Mouse (Mus musculus) WW6 (cell line): Measurements from ENCODE around the gene Ass1.

ENCODE experiments used
- DNase-seq: peaks from one replicate; pipeline ENCODE4 v3.0.0-alpha.2; 2013; ENCODE audit warnings: low read depth, low spot score

Gene Ass1

DNA sequence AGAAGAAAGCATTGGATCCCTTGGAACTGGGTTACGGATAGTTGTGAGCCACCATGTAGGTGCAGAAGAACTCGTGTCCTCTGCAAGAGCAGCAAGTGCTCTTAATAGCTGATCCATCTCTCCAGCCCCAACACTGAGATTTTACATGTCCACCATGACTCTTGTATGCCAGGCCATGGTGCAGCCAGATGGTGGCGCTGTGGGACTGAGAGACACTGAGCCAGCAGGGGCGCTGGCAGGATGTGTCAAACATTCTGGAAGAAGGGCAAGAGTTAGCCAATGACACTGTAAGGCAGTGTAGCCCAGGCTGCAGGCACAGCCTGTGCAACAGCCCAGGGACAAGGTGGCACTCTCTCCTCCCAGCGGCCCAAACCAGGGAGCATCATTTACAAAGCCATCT lies 14.2 kb downstream of the Ass1 start:
- DNase-seq = peak; percentile 55

DNA sequence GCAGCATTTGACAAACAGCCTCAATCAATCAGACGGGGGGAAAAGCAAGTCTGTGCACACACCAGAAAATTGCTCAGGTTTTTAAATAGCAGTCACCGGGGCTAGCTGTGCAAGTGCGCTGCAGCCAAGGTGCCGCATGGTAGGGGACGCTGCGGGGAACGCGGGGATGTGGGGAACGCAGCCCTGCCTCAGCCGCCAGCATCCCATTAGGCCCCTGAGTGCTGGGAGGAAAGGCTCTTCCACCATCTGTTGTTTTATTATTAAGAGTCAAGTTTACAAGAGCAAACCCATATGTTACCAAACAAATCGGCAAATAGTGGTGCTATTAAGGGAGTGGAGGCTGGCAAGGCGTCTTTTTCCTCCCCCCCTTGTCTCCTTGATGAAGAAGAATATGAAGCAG lies 19.2 kb downstream of the Ass1 start:
- no peak for DNase-seq

DNA sequence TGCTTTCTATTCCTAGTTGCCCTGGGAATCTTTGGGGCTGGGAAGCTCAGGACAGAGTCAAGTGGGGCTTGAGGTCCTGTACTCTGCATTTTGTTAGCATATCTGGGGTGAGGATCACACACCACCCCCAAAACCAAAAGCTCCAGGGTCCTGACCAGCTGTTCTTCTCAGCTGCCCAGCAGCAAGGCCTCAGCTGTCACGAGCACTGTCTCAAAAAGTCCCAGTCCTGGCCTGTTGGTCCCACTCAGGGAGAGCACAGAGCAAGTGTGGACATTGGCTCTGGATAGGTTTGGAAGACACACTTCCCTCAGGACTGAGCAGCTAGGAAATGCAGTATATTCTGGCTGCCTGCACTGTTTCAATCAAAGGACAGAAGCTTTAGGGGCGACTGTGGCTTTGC lies 20.5 kb downstream of the Ass1 start:
- no peak for DNase-seq

DNA sequence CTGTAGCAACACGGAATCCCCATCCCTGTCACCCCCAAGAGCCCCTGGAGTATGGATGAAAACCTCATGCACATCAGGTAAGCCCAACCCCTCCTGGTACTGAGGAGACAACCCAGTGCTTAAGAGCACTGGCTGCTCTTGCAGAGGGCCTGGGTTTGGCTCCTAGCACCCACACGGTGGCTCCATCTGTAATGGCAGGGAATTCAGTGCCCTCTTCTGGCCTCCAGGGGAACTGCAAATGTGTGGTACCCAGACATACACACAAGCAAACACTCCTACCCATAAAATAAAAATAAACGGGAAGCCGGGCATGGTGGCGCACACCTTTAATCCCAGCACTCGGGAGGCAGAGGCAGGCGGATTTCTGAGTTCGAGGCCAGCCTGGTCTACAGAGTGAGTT lies 22.3 kb downstream of the Ass1 start:
- no peak for DNase-seq

DNA sequence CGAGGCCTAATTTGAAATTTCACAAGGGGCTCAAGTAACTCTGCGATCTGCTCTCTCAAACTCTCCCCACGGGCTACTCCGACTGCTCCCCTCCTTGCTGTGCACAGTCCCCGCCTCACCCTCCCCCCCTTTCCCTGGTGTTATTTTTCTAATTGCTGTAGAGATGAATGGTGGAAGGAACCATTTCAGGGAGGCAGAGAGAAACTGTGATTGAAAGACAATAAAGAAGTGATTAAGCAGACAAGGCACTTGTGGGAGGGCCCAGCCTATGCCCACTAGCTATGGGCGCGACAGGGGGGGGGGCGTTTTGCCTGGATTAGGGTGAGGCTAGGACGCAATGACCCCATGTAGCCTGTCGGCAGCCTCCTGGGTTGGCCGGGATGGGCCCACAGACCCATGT lies 23.2 kb downstream of the Ass1 start:
- no peak for DNase-seq

DNA sequence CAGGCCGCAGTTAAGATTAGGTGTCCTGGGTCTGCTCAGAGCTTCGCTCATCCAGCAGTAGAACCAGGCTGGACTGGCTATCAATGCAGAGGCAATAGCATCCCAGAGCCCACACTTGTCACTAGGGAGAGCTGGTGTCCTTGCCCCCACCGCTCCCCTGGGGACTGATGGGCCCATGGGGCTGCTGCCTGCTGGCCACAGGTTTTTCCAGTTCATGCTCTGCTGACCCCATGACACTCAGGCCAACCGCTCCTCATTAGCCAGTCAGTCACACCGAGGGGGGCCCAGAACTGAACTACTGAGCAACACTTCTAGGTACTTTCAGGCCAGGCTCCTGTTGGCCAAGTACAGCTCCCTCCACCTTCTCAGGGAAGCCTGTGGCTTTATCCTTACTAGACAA lies 24.3 kb downstream of the Ass1 start:
- no peak for DNase-seq

DNA sequence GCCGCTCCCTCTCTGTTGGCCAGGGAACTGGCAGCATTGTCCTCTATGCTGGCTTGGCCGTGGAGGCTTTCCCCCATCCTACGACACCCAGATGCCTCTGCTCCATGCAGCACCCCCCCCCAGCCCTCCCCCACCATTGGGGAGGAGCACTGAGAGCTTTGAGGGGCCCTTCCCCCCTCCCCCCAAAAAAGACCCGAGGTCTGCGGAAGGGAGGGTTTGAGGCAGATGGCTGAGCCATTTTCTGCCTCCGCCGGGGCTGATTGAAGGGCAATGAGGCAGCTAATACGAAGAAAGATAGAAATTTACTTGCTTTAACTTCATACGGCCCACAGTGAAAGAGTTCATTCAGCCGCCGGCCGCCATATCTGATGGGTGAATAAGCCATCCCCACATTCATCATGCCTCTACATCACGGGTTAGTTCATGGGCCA lies 25.1 kb downstream of the Ass1 start:
- DNase-seq = no peak

DNA sequence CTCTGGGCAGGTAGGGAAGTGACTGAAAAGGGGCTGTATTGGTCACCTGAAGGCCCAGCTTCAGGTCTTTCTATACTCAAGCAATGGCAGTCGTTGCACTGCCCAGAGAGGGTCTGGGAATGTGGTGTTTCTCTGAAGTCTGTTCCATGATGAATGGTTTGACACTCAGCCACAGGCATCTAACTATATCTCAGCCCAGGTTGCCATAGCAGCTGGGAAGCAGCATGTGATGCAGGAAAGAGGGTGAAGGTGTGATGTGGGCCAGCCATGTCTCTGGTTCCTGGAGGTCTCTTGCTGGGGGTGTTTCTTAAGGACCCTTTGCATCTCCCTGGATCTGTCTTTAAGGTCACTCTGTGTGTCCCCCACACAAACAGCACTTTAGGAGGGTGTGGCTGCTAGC lies 26.1 kb downstream of the Ass1 start:
- DNase-seq = no peak

DNA sequence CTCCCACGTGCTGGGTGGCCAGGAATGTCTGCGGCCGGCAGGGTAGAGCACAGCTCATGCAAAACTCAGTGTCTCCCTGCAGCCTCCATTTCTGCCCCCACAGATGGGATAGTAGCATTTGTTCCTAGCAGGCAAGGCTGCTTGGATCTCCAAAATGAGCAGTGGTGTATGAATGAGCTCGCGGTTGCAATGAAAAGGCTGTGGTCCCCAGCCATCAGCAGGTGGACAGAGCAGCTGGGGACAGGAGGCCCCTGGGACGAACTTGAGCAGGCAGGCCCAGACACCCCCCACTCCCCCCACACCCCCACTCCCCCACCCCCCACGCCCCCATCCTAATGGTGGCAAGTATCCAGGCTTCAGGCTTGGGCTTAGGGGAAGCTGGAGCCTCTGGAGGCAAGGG lies 27.1 kb downstream of the Ass1 start:
- no peak for DNase-seq

DNA sequence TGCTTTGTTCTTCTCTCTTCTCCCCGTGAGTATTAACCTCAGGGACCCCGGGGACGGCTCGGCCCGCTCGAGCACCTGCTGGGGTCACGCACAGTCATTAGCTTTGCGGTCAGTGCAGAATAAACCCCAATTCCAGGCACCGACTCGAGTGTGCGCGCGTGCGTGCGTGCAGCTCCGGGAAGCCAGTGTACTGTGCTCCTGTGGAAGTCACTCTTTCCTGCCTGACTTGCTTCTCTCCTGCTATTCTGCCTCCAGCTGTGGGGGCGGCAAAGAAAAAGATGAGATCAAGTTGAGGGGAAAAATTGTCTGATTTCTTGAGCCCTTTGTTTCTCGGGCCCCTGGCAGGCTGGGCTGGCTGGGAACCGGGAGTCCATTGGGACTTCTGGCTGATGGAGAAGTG lies 27.6 kb downstream of the Ass1 start:
- DNase-seq = no peak

DNA sequence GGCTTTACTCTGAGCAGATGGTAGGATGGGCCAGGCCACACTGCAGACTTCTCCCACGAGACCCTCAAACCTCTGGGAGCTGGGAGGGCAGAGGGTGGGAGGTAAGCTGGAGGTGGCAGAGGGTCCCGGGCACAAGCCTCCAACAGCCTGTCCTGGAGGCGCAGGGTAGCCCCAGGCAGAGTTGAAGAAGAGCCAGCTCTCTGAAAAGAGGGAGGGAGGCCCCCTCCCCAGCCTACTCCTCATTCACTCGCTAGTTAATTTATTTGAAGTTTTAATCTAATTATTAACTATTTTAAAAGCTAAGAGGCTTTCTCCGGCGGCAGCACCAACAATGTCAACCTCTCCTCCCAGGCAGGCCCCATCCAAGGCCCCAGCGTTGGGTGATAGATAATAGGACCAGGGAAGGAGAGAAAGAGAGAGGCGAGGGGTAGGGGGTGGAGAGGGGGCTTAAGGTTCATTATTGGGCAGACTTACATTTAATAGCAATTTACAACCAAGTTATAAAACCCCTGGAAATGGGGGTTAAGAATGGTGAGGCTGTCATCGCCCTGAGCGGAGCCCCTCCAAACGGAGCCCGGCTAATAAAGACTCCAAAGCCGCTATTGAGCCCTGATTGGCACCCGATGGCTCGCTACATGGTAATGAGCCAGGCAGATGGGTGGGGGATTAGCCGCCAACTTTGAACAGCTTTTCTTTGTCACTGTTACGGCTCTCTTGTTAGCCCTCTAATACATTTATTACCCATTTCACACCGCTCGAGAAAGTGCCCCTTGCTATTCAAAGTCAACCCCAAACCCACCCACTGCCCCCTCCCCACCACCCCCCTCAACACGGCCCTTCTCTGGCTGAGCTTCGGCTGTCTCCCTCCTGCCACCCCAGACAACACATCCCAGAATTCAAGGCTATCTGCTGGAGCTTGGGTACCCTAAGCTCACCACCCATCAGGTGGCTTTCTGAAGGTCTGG lies 29.6 kb downstream of the Ass1 start:
- no peak for DNase-seq

DNA sequence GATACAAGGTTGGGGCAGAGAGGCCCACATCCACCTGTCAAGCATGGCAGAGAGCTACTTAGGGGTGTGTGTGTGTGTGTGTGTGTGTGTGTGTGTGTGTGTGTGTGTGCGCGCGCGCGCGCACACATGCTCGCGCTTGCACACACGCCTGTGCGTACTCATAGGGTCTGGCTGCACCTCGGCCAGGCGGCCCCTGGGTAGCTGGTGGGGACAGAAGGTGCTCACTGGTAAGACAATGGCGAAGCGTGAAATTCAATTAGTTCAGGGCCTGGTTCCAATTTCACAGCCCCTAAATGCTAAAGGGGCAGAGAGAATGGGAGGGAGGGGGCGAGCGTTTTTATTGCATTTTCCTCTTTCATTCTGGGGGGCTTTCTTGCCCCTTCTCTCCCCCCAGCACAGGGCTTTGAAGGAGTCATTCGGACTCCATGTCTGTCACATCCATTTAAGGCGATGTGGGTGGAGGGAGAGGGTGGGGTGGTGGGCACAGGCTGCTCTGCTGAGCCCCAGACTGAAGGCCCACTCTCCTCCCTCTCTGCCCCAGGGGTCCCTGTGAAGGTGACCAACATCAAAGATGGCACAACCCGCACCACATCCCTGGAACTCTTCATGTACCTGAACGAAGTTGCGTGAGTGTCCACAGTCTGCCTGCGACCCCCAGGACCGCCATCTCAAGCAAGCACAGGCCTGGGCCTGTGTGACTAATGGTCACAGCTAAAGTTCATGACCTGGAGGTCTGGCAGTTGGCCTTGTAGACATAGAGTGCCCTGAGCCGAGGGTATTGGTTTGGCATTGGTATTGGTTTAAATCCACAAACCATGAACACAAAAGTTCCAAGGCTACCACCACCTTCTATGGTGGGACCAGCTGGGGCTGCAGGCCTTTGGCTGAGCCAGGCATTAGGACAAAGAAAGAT lies 30.5 kb downstream of the Ass1 start:
- DNase-seq = no peak

DNA sequence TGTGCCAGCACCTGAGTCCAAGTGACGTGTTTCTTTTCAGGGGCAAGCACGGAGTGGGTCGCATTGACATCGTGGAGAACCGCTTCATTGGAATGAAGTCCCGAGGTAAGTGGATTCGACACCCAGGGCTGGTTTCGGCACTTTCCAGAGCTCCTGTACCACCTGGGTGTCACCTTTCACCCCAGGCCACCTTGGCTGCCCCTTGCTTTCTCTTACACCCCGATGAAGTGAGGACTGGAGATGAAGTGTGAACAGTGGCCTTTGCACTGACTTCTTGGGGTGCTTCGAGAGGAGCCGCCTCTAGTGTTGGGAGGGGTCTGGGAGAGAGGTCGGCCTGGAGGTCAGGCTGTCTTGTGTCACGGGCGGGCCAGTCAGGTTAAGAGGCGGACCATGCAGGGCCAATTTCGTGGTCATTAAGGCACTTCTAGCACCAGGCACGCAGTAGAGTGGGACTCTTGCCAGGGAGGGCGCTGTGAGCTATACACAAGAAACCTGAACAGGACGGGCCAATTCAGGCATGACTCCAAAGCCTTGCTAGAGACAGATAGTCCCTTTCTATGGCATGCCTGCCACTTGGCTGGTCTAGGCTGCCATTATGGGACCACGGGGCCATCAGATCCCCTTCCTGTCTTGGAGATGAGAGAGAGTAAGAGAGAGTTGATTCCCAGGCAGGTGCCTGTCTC lies 31.6 kb downstream of the Ass1 start:
- DNase-seq = no peak

DNA sequence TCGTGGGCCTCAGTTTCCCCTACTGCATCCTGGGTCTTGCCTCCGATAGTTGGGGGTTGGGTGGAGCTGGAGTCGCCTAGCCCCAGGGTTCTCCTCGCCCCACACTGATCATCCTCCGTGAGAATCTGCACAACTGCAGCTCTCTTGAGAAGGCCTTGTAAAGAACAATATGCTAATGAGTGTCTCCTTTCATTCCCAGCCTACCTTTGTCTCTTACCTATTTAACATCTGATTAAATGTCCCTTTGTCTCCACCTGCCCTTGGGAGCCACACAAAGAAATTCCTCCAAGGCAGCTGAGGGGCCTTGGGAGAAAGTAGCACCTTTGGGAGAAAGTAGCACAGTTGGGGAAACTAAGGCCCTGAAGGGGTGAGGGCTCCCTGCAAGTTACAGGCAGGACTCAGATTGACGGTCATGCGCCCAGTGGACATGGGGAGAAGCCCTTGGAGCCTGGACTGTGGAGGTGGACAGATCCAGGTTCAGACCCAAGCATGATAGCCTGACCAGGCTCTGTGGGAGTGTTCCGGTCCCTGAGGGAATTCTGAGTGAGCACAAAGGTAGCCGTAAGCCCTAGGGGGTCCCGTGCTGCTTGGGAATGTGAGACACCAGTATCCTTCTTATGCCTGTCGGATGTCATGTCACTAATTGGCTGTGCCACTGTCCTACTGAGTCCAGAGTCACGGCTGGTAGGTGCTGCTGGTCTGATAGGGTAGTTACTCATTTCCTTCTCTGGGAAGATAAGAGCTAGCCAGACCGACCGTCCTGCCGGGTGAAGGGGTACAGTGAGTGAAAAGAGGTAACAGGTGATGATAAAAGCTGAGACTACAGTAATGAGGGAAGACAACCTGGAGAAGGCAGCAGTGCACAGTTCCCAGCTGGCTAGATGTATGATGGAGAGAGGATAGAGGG lies 32.9 kb downstream of the Ass1 start:
- DNase-seq = no peak

DNA sequence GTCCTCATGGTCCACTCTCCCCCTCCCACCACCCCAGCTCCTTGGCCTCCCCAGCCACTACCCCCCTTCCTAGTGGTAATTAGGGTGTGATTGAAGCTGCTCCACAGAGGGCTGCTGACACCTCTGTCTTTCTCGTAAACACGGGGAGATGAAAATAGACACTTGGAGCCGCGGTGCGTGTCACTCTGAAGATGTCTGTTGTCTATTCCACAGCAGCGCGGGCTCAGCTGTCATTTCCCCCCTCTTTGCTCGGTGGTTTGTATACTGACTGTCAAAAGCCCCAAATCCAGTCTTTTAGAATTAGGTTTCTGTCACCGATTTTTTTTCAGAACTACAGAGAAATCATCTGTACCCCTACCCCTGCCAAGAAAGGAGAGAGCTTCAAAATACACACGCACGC lies 35.5 kb downstream of the Ass1 start:
- no peak for DNase-seq

DNA sequence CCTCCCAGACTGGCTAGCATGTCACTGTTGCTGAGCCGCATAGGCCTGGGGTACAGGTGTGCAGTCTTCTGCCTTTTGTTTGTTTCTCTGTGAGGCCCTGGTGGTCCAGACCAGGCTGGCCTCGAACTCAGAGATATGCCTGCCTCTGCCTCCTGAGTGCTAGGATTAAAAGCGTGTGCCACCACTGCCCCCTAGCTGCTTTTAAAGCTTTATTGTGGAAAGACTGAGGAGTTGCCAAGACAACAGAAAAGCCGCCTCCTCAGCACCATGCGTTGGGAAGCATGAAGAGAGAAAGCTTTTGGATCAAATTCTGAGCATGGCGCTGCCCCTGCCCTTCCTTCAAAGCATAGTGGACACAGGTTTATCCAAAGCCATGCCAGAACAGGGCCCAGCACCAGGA lies 38.8 kb downstream of the Ass1 start:
- no peak for DNase-seq

DNA sequence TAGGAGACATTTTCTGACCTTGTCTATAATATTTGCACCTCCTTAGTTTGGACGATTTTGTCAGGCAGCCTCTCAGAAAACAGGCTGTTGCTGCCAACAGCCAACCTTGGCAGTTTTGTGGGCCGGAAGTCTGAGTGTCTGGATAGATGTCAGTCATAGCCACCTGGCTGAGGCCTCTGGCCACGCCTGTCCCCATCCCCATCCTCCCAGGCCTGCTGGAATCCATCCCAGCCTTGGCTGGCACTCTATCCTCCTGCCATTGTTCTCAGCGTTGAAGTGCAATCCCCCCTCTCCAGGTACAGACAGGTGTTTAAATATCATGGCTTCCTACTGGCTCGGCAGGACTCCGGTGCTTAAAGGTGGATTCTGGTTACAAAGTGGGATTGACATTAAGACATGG lies 41.3 kb downstream of the Ass1 start:
- no peak for DNase-seq

DNA sequence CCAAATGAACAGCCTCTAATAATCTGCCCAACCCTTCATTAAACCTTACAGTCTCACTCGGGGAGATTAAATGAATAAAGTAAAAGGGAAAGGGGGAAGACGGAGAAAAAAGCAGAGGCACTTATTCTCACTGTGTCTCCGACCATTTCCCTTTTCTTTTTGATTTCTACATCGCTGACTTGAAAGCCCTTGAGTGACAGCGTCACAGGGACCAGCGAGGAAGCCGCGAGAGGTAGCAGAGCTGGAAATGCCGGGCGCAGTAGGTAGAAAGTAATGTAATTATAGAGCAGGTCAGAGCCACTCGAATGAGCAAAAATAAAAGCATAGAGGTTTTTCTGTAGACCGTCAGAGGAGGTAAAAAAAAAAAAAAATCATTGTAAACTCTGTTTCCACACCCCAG lies 46.5 kb downstream of the Ass1 start:
- no peak for DNase-seq

DNA sequence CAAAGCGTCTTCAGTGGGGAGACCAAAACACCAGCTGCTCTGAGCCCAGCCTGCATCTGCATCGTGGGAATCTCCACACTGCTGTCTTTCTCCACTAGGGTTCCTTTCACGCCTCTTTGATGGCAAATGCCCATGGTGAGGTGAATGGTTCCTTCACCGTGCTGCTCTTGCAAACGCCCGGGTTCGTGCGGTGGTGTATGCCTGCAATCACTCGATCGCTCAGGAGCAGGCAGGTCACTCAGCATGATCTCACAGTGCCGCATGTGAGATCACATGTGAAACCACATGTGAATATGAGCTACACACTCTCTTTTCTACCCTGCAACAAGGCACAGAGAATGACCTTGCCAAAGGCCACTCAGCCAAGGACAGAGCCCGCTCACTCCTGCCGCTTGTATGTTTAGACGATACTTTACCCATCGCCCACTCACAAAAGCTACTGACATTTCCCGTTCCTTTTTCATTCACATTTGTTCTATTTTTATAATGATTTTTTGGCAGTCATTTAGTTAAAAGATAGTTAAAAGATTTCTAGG lies 51.9 kb downstream of the Ass1 start:
- no peak for DNase-seq

DNA sequence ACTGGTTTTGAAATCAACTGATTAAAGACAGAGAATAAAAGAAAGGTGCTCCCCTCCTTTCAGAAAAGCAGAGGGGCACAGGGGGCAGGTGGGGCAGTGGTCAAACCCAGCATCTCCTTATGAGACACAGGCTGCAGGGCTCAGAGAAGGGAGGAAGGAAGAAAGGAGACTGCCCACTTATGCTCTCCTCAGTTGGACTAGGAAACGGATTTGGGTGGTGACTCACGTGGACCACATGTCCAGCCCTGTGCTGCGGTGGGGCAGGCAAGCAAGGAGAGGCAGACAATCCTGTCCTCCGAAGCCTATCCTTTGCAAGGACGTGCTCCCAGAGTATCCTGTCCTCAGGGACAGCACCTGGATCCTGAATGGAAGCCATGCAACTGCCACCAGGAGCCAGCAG lies 54.6 kb downstream of the Ass1 start:
- no peak for DNase-seq

DNA sequence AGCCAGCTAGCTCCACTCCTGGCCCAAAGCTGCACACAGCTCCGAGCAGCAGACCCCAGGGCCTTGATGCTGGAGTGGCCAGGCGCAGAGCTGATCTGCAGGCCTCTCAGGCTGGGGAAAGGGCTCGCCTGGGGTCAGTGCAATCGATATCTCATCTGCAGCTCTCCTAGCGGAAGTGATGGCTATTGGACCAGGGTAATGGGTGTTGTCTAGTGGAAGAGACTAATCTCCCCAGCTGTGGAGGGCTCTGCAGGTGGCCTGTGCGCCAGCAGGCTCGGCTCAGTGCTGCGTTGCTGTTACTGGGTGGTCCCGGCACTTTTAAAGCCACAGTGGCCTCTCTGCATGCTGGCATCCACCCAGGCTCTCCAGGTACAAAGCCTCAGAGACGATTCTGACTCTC lies 55.8 kb downstream of the Ass1 start:
- DNase-seq = no peak
